Mouse (Mus musculus) kidney, postnatal 0 days (tissue): ENCODE data around the gene Zcchc4. TPM values are rescaled to one million over a fixed set of nuclear protein-coding genes. Genes with fewer than 3 reads are reported as not detected.
A peak's percentile ranks its signal among the peaks of the same experiment; 100 is the strongest.

Source experiments
- ATAC-seq: fragments of 200-750 bp; cut with Nextera tagmentation; replicated peaks from 2 replicates; pipeline ENCODE4 v1.8.0; 2017; ENCODE audit warnings: low read depth, moderate number of reproducible peaks, moderate TSS enrichment, moderate library complexity; ENCODE audit not compliant: low FRiP score
- DNase-seq: peaks from one replicate; pipeline ENCODE4 v3.0.0-alpha.2; 2016; ENCODE audit warnings: low spot score
- H3K27ac ChIP-seq: fragments of 300-500 bp; sonication (generic); 2 replicates; pipeline ENCODE4 v1.5.1; 2014; ENCODE audit warnings: mild to moderate bottlenecking
- H3K27me3 ChIP-seq: fragments of 300-500 bp; sonication (generic); 2 replicates; pipeline ENCODE4 v1.6.1; 2014; ENCODE audit warnings: low read length, mixed read lengths; ENCODE audit not compliant: insufficient read depth
- H3K36me3 ChIP-seq: fragments of 300-500 bp; sonication (generic); 2 replicates; pipeline ENCODE4 v1.6.1; 2014; ENCODE audit warnings: low read length, mixed read lengths; ENCODE audit not compliant: insufficient read depth
- H3K4me1 ChIP-seq: fragments of 300-500 bp; sonication (generic); replicated peaks from 2 replicates; pipeline ENCODE4 v1.6.1; 2014; ENCODE audit warnings: antibody characterized with exemption, low read length, mixed read lengths; ENCODE audit not compliant: insufficient read depth
- H3K4me2 ChIP-seq: fragments of 300-500 bp; sonication (generic); 2 replicates; pipeline ENCODE4 v1.6.1; 2014; ENCODE audit warnings: mild to moderate bottlenecking, low read length, moderate library complexity, mixed read lengths
- H3K4me3 ChIP-seq: fragments of 300-500 bp; sonication (generic); replicated peaks from 2 replicates; pipeline ENCODE4 v1.5.1; 2014; ENCODE audit warnings: low read depth, low read length
- H3K9ac ChIP-seq: fragments of 300-500 bp; sonication (generic); 2 replicates; pipeline ENCODE4 v1.6.1; 2014; ENCODE audit warnings: low read depth, low read length
- H3K9me3 ChIP-seq: fragments of 300-500 bp; sonication (generic); replicated peaks from 2 replicates; pipeline ENCODE4 v1.6.1; 2016; ENCODE audit warnings: low read length, inconsistent platforms, mixed read lengths
- CTCF ChIP-seq: IDR thresholded peaks from 2 replicates; pipeline ENCODE4 v1.5.1; 2016; ENCODE audit warnings: antibody characterized with exemption, low read depth, mild to moderate bottlenecking, moderate library complexity
- WGBS: fragments of 180-500 bp; shearing (Covaris S2); extraction: QIAGEN DNeasy Blood & Tissue Kit; methylation state at CpG from one replicate; pipeline ENCODE4 v1.1.7; 2014; 5-methylcytosine and 5-hydroxymethylcytosine counted together
- polyA plus RNA-seq: library from polyadenylated mRNA; unstranded; fragments of >200 nt; fragmentation: Nextera tagmentation; extraction: Ambion mirVana; gene quantifications from 2 replicates; pipeline ENCODE4 v1.2.1, GENCODE M21; 2015

Zcchc4 gene
- polyA plus RNA-seq, 1 experiment from 2014 or later, result 8.7 TPM

DNA sequence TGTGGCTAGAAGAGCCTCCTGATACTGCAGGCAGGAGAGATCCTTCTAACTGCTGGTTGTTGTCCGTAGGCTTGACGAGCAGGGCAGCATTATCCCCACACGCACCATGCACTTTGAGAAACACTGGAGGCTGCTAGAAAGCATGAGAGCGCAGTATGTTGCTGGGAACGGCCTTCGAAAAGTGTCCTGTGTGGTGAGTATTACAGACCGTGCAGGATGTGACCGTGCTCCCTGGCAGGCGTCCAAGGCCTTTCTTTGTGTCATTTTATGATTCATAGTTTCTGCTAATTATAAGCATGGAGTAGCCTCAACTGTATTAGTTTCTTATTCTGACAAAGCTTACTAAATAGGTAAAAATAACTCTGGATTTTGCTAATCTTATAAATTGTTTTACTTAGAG lies 90.6 kb downstream of the Zcchc4 start:
- Histone ChIP-seq H3K9me3 (no peaks in the 10 kb centered on the region), H3K36me3 (peaks cover 40% of the 10 kb centered on the region), H3K4me3 (no peak overlapping the region), H3K4me1 (no peaks in the 10 kb centered on the region), H3K4me2 (no peak overlapping the region), H3K9ac (no peak overlapping the region), H3K27me3 (no peaks in the 10 kb centered on the region), H3K27ac (no peak overlapping the region)
- no peak for TF ChIP-seq CTCF
- 43% methylated on average over 9 of the region's 9 CpGs for WGBS
- ATAC-seq (0 out of 2 replicates have a peak, but pooled peaks have one; percentile 55), DNase-seq (peak; percentile 63)

DNA sequence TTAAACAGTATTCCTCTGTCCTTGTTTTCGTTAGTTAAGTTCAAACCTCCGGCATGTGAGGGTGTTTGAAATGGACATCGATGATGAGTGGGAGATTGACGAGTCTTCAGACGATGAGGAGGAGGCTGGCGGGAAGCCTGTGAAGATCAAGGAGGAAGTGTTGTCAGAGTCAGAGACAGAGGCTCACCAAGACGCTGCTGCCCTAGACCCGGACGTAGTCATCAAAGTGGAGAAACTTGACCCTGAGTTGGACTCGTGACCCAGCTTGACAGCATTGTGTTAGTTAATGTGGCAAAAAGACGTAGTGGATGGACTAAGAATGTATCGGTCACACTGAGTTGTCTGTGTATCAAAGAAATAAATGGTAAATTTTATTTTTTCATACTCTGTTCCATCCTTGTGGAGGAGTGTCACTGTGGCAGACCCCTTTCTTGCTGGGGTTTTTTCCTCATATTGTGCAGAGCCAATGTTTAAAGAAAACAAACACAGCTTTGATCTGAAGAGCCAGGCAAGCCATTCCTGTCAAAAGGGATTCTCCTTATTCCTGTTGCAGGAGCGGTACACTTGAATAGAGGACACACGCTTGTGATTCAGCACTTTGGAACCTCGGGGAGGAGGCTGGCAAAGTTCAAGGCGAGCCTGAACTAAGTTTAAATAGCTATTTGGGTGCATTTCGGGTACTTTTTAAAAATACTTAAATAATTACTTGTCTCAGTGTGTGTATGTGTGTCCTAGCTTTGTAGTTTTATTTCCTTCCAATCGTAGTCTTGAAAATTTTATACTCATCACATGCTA lies 91.3 kb downstream of the Zcchc4 start:
- no peak overlapping the region for H3K27ac ChIP-seq
- peaks cover 34% of the 10 kb centered on the region for H3K36me3 ChIP-seq
- peak; percentile 16 for DNase-seq

GRCm38 (mm10) chr5:52868918-52869703 lies 93.9 kb downstream of the Zcchc4 start:
- no peaks in the 10 kb centered on the region for H3K4me1 ChIP-seq
- no peaks in the 10 kb centered on the region for H3K27me3 ChIP-seq
- no peak overlapping the region for H3K27ac ChIP-seq
- no peak for TF ChIP-seq CTCF
- WGBS, result 45% methylated on average over 12 of the region's 12 CpGs
- H3K36me3 ChIP-seq, result peaks cover 16% of the 10 kb centered on the region
- H3K4me3 ChIP-seq, result no peak overlapping the region
- no peak overlapping the region for H3K4me2 ChIP-seq
- ATAC-seq (no peak), DNase-seq (peak; percentile 6)
- no peaks in the 10 kb centered on the region for H3K9me3 ChIP-seq
- no peak overlapping the region for H3K9ac ChIP-seq

More for the DNA sequence above, 91.3 kb downstream of the Zcchc4 start:
- TF ChIP-seq CTCF, result no peak
- ATAC-seq, result no peak; the same call in 1 of the 2 replicates
- H3K9ac ChIP-seq, result no peak overlapping the region
- H3K4me3 ChIP-seq, result no peak overlapping the region
- no peaks in the 10 kb centered on the region for H3K9me3 ChIP-seq
- no peak overlapping the region for H3K4me2 ChIP-seq
- WGBS, result 65% methylated on average over 18 of the region's 18 CpGs
- no peaks in the 10 kb centered on the region for H3K4me1 ChIP-seq
- H3K27me3 ChIP-seq, result no peaks in the 10 kb centered on the region

GRCm38 (mm10) chr5:52871461-52871860 lies 96.3 kb downstream of the Zcchc4 start:
- H3K9ac ChIP-seq, result no peak overlapping the region
- no peaks in the 10 kb centered on the region for H3K27me3 ChIP-seq
- no peaks in the 10 kb centered on the region for H3K4me1 ChIP-seq
- H3K27ac ChIP-seq, result no peak overlapping the region
- peaks cover 15% of the 10 kb centered on the region for H3K36me3 ChIP-seq
- no peak overlapping the region for H3K4me2 ChIP-seq
- 59% methylated on average over 1 of the region's 1 CpGs for WGBS
- H3K9me3 ChIP-seq, result no peaks in the 10 kb centered on the region
- ATAC-seq, result no peak
- TF ChIP-seq CTCF, result no peak
- no peak overlapping the region for H3K4me3 ChIP-seq
- no peak for DNase-seq

GRCm38 (mm10) chr5:52871986-52872385 lies 96.8 kb downstream of the Zcchc4 start:
- Histone ChIP-seq H3K27me3 (no peaks in the 10 kb centered on the region), H3K4me1 (no peaks in the 10 kb centered on the region), H3K36me3 (peaks cover 12% of the 10 kb centered on the region), H3K9ac (no peak overlapping the region), H3K9me3 (no peaks in the 10 kb centered on the region), H3K4me2 (no peak overlapping the region), H3K4me3 (no peak overlapping the region), H3K27ac (no peak overlapping the region)
- WGBS, result 92% methylated on average over 13 of the region's 13 CpGs
- no peak for TF ChIP-seq CTCF
- DNase-seq (no peak), ATAC-seq (no peak)

Other genes with a start within 250 kb of the Zcchc4 start
- 3.8 and 4.2 TPM in 2 replicates for gene Lgi2, start 208.9 kb upstream of the Zcchc4 start, polyA plus RNA-seq
- 8.5 and 10.2 TPM in 2 replicates for gene Sepsecs, start 105.7 kb upstream of the Zcchc4 start, polyA plus RNA-seq
- 19.8 TPM in 2 replicates for gene Pi4k2b, start 33.8 kb upstream of the Zcchc4 start, polyA plus RNA-seq
- gene Anapc4, start 58.6 kb downstream of the Zcchc4 start, polyA plus RNA-seq, result 72.3 and 79.6 TPM in 2 replicates